Mouse (Mus musculus): Measurements from ENCODE around the gene Msgn1. TPM values are rescaled to one million over a fixed set of nuclear protein-coding genes. Genes with fewer than 3 reads are reported as not detected.
A peak's percentile ranks its signal among the peaks of the same experiment; 100 is the strongest.

The Msgn1 gene
- polyA plus RNA-seq, 1 experiment from 2014 or later = not detected

DNA sequence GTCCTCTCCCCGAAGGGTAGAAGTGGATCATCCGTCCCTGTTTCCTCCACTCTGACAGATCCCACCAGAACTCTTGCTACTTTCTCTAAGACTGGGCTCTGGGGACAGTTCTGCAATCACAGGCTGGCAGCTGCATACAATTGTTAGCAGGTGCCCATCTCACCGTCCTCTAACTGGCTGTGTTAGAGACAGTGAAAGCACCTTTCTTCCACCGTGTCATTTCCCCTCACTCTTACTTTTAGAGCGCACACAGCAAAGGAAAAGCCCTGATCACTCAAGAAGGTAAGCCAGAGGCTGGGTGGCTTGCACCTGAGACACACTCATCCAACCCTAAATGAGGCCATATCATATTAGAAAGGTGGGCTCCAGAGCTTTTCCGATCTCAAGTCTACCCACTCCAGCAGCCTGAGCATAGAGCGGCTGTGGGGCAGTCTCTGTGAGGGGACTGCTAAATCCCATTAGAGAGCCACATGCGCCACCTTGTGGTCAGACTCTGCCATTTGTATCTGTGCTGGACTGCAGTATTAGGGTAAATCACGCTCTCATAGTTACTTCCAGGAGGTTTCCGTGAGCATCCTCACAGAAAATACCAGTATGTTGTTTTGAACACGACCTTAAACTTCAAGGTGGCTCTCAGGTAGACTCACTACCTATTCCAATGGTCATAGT, 30.2 kb downstream of the Msgn1 start:
- no peak overlapping the region for H3K4me3 ChIP-seq (ENCODE audit: low read depth, low read length)

DNA sequence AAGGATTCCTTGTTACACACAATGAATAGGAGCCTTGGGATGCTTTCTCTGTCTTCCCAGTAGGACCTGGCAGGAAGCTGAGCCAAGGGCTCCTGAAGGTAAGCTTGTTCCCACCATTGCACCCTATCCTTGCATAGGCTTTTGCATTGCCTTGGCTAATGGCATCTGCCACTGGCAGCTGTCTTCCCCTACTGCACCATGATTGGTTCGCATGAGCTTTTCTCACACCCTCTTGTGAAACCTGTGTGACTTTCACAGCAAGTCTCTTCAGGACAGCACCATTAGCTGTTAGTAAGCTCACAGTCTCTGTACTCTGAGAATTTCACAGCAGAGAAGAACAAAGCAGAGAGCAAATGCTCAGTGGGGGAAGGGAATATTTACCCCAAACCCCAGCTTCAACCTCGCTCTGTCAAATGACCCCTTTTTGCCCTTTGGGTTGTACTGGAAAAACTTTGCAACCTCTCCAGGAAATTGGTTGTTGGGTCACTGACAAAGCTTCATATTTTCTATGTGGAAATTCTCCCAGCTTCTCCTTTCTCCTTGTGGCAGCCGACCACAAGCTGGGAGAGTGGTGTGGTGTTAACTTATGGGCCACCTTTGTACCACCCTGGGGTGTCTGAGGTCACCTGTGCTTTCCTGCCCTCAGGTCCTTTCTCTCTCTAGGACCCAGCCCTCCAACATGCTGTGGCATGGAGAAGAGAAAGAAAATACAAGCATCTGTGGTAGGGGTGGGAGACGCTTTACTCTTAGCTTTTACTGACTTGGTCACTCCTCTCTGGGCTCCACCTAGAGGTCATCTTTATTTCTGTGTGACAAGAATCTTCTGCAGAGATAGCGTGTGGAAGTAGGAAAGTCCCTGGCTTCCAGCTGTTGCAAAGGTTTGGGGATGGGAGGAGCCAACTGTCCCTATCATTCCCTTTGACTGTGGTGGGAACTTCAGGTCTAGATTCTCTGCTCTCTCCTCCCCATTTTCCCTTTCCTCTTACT, 31.1 kb downstream of the Msgn1 start:
- no peaks in the 10 kb centered on the region for H3K27me3 ChIP-seq (ENCODE audit: control insufficient read depth, insufficient read depth, low read length)
- H3K4me3 ChIP-seq (ENCODE audit: low read depth, low read length) = no peak overlapping the region
- no peaks in the 10 kb centered on the region for H3K9me3 ChIP-seq (ENCODE audit: control insufficient read depth, low read length)
- H3K27ac ChIP-seq (ENCODE audit: low read depth, low read length) = no peak overlapping the region
- H3K4me2 ChIP-seq (ENCODE audit: low read depth) = no peak overlapping the region
- no peaks in the 10 kb centered on the region for H3K4me1 ChIP-seq (ENCODE audit: control insufficient read depth, insufficient read depth, low read length)
- no peak for DNase-seq (ENCODE audit: low spot score)
- 0 out of 2 replicates have a peak, but pooled peaks have one; percentile 16 for ATAC-seq (ENCODE audit: insufficient read depth, low FRiP score, low TSS enrichment)
- 44% methylated on average over 5 of the region's 5 CpGs for WGBS
- no peaks in the 10 kb centered on the region for H3K36me3 ChIP-seq (ENCODE audit: control insufficient read depth, insufficient read depth, low read length)
- H3K9ac ChIP-seq (ENCODE audit: low read length) = no peak overlapping the region

More for the DNA sequence above, 30.2 kb downstream of the Msgn1 start:
- Histone ChIP-seq H3K4me2 (ENCODE audit: low read depth) (no peak overlapping the region), H3K27me3 (ENCODE audit: control insufficient read depth, insufficient read depth, low read length) (no peaks in the 10 kb centered on the region), H3K9ac (ENCODE audit: low read length) (no peak overlapping the region), H3K9me3 (ENCODE audit: control insufficient read depth, low read length) (no peaks in the 10 kb centered on the region), H3K36me3 (ENCODE audit: control insufficient read depth, insufficient read depth, low read length) (no peaks in the 10 kb centered on the region), H3K4me1 (ENCODE audit: control insufficient read depth, insufficient read depth, low read length) (no peaks in the 10 kb centered on the region), H3K27ac (ENCODE audit: low read depth, low read length) (no peak overlapping the region)
- DNase-seq (ENCODE audit: low spot score) (peak; percentile 87), ATAC-seq (ENCODE audit: insufficient read depth, low FRiP score, low TSS enrichment) (peak; percentile 91)
- 29% methylated on average over 11 of the region's 11 CpGs for WGBS

DNA sequence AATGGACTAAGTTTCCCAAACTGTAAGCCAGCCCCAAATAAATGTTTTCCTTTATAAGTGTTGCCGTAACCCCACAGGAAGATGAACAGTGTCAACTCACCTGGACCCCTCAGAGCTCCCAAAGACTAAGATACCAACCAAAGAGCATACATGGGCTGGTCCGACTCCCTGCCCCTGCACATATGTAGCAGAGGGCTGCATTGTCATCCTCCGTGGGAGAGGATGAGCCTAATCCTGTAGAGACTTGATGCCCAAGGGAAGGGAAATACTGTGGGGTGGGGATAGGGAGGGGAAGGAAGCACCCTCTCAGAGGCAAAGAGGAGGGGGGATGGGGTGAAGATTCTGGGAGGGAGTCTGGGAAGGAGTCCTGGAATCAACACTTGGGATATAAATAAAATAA, 50.1 kb downstream of the Msgn1 start:
- no peak overlapping the region for H3K27ac ChIP-seq (ENCODE audit: low read depth, low read length)
- H3K36me3 ChIP-seq (ENCODE audit: control insufficient read depth, insufficient read depth, low read length) = no peaks in the 10 kb centered on the region
- H3K4me1 ChIP-seq (ENCODE audit: control insufficient read depth, insufficient read depth, low read length) = no peaks in the 10 kb centered on the region
- ATAC-seq (ENCODE audit: insufficient read depth, low FRiP score, low TSS enrichment) = no peak
- no peak overlapping the region for H3K4me2 ChIP-seq (ENCODE audit: low read depth)
- H3K9ac ChIP-seq (ENCODE audit: low read length) = no peak overlapping the region
- WGBS = 94% methylated on average over 3 of the region's 3 CpGs
- H3K4me3 ChIP-seq (ENCODE audit: low read depth, low read length) = no peak overlapping the region
- H3K27me3 ChIP-seq (ENCODE audit: control insufficient read depth, insufficient read depth, low read length) = no peaks in the 10 kb centered on the region
- H3K9me3 ChIP-seq (ENCODE audit: control insufficient read depth, low read length) = no peaks in the 10 kb centered on the region
- no peak for DNase-seq (ENCODE audit: low spot score)

Other genes with a start within 250 kb of the Msgn1 start
- 0.70 and 0.99 TPM in 2 replicates for gene Kcns3, start 57.9 kb downstream of the Msgn1 start, polyA plus RNA-seq (2014; fragmentation: Nextera tagmentation; extraction: Ambion mirVana)
- gene Gen1, start 56.8 kb upstream of the Msgn1 start, polyA plus RNA-seq (2014; fragmentation: Nextera tagmentation; extraction: Ambion mirVana) = 12.3 and 14.1 TPM in 2 replicates
- 104 and 114 TPM in 2 replicates for gene Smc6, start 56.9 kb upstream of the Msgn1 start, polyA plus RNA-seq (2014; fragmentation: Nextera tagmentation; extraction: Ambion mirVana)
- 4.5 and 5.0 TPM in 2 replicates for gene Vsnl1, start 227.6 kb upstream of the Msgn1 start, polyA plus RNA-seq (2014; fragmentation: Nextera tagmentation; extraction: Ambion mirVana)
- gene Rad51ap2, start 247.1 kb upstream of the Msgn1 start, polyA plus RNA-seq (2014; fragmentation: Nextera tagmentation; extraction: Ambion mirVana) = 0.37 and 0.59 TPM in 2 replicates

Measured in neural tube, embryonic 11.5 days (tissue).